Mouse (Mus musculus): Measurements from ENCODE around the gene Atp5g1.

Atp5g1 gene

GRCm38 (mm10) chr11:96030571-96030970 is 44.9 kb downstream of the Atp5g1 start:
- DNase-seq (ENCODE audit: extremely low spot score, low read depth, low spot score) = no peak

GRCm38 (mm10) chr11:96028130-96028529 is 47.3 kb downstream of the Atp5g1 start:
- DNase-seq (ENCODE audit: extremely low spot score, low read depth, low spot score) = no peak

GRCm38 (mm10) chr11:96020622-96021021 is 54.8 kb downstream of the Atp5g1 start:
- no peak for DNase-seq (ENCODE audit: extremely low spot score, low read depth, low spot score)
